Mouse (Mus musculus) kidney, postnatal 0 days (tissue): ENCODE measurements around the gene Col4a2. TPM values are rescaled to one million over a fixed set of nuclear protein-coding genes. Genes with fewer than 3 reads are reported as not detected.

Source experiments
- ATAC-seq: fragments of 200-750 bp; cut with Nextera tagmentation; replicated peaks from 2 replicates; pipeline ENCODE4 v1.8.0; 2017; ENCODE audit warnings: low read depth, moderate number of reproducible peaks, moderate TSS enrichment, moderate library complexity; ENCODE audit not compliant: low FRiP score
- DNase-seq: peaks from one replicate; pipeline ENCODE4 v3.0.0-alpha.2; 2016; ENCODE audit warnings: low spot score
- H3K27ac ChIP-seq: fragments of 300-500 bp; sonication (generic); 2 replicates; pipeline ENCODE4 v1.5.1; 2014; ENCODE audit warnings: mild to moderate bottlenecking
- H3K27me3 ChIP-seq: fragments of 300-500 bp; sonication (generic); 2 replicates; pipeline ENCODE4 v1.6.1; 2014; ENCODE audit warnings: low read length, mixed read lengths; ENCODE audit not compliant: insufficient read depth
- H3K36me3 ChIP-seq: fragments of 300-500 bp; sonication (generic); 2 replicates; pipeline ENCODE4 v1.6.1; 2014; ENCODE audit warnings: low read length, mixed read lengths; ENCODE audit not compliant: insufficient read depth
- H3K4me1 ChIP-seq: fragments of 300-500 bp; sonication (generic); replicated peaks from 2 replicates; pipeline ENCODE4 v1.6.1; 2014; ENCODE audit warnings: antibody characterized with exemption, low read length, mixed read lengths; ENCODE audit not compliant: insufficient read depth
- H3K4me2 ChIP-seq: fragments of 300-500 bp; sonication (generic); 2 replicates; pipeline ENCODE4 v1.6.1; 2014; ENCODE audit warnings: mild to moderate bottlenecking, low read length, moderate library complexity, mixed read lengths
- H3K4me3 ChIP-seq: fragments of 300-500 bp; sonication (generic); replicated peaks from 2 replicates; pipeline ENCODE4 v1.5.1; 2014; ENCODE audit warnings: low read depth, low read length
- H3K9ac ChIP-seq: fragments of 300-500 bp; sonication (generic); 2 replicates; pipeline ENCODE4 v1.6.1; 2014; ENCODE audit warnings: low read depth, low read length
- H3K9me3 ChIP-seq: fragments of 300-500 bp; sonication (generic); replicated peaks from 2 replicates; pipeline ENCODE4 v1.6.1; 2016; ENCODE audit warnings: low read length, inconsistent platforms, mixed read lengths
- CTCF ChIP-seq: IDR thresholded peaks from 2 replicates; pipeline ENCODE4 v1.5.1; 2016; ENCODE audit warnings: antibody characterized with exemption, low read depth, mild to moderate bottlenecking, moderate library complexity
- WGBS: fragments of 180-500 bp; shearing (Covaris S2); extraction: QIAGEN DNeasy Blood & Tissue Kit; methylation state at CpG from one replicate; pipeline ENCODE4 v1.1.7; 2014; 5-methylcytosine and 5-hydroxymethylcytosine counted together
- polyA plus RNA-seq: library from polyadenylated mRNA; unstranded; fragments of >200 nt; fragmentation: Nextera tagmentation; extraction: Ambion mirVana; gene quantifications from 2 replicates; pipeline ENCODE4 v1.2.1, GENCODE M21; 2015

Gene Col4a2
- polyA plus RNA-seq, 1 experiment from 2014 or later, result 140 TPM

- Histone ChIP-seq H3K27me3 (no peaks in the 10 kb centered on the region), H3K4me3 (no peak overlapping the region), H3K36me3 (0 out of 2 replicates have a peak, but pooled peaks cover 14% of the 10 kb centered on the region), H3K27ac (no peak overlapping the region), H3K4me2 (no peak overlapping the region), H3K9me3 (no peaks in the 10 kb centered on the region), H3K4me1 (peaks cover 12% of the 10 kb centered on the region), H3K9ac (no peak overlapping the region)
- TF ChIP-seq CTCF, result no peak
- DNase-seq (no peak), ATAC-seq (no peak)
- WGBS, result 83% methylated on average over 8 of the region's 8 CpGs
These were observed 59.5 kb downstream of the Col4a2 start for GRCm38 (mm10) chr8:11372080-11372479.

DNA sequence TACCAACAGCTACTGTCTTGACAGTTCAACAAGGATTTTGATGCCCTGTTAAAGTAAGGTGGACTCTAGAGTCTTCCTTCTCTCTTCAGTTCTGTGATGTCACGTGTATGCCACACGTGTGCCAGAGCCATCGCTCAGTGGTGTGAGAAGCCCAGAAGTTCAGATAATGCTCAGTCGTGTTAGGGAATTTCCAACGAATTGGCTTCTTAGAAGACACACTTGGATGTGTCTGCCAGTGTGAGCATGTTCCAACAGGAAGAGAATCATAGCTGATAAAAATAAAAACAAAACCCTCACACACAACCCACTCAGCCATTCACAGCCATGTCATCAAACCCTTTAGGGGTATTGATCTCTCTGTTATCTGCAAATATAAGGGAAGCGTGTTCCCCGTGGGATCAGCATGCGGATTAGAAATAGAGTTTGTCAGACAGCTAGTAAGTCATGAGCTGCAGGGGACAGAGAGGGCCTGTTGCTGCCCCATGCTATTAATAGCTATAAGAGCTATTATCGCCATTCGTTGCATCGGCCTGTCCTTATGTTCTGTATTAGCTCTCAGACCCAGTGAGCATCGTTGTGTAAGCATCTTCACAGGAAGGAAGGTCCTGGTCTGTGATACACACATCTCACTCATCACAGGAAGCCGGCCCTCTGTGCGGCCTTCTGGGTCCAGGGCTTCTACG, 61.2 kb downstream of the Col4a2 start:
- no peak overlapping the region for H3K27ac ChIP-seq
- peaks cover 22% of the 10 kb centered on the region for H3K4me1 ChIP-seq
- H3K27me3 ChIP-seq, result no peaks in the 10 kb centered on the region
- TF ChIP-seq CTCF, result no peak
- 91% methylated on average over 15 of the region's 15 CpGs for WGBS
- no peak for ATAC-seq
- no peak overlapping the region for H3K9ac ChIP-seq
- no peaks in the 10 kb centered on the region for H3K9me3 ChIP-seq
- 0 out of 2 replicates have a peak, but pooled peaks cover 13% of the 10 kb centered on the region for H3K36me3 ChIP-seq
- no peak overlapping the region for H3K4me2 ChIP-seq
- DNase-seq, result no peak
- H3K4me3 ChIP-seq, result no peak overlapping the region

DNA sequence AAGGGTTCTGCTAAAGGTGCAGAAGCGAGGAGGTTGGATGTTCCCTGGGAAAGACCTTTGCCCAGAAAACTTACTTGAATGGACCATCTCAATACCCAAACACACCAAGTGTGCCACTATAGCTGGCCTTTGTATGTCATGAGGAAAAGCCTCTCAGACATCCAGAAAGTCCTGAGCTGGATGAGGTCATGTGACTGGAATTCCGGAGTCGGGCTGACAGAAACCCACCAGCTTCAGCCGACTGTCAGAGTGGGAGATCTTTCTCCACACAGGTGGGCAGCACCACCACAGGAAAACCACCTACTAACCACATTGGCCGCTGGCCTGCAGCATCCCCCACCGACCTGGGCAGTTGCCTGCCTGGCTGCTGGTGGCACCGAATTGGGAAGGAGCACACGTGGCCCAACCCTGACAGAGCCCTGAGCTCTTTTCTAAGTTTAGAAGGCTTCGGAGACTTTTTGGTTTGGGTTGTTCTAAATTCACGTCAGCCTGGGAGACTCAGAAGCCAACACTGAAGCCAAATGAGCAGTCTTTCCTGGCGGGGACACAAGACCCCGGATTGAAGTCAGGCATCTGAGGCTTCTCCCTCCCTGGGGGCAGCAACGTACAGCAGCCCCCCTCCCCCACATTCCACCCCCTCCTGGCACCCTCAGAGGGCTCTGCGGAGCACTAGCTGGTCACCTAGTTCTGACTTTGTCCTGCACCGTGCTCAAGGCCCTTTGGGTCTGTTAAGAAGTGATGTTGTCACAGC, 61.9 kb downstream of the Col4a2 start:
- Histone ChIP-seq H3K27ac (no peak overlapping the region), H3K9me3 (no peaks in the 10 kb centered on the region), H3K9ac (no peak overlapping the region), H3K4me2 (no peak overlapping the region), H3K27me3 (no peaks in the 10 kb centered on the region), H3K36me3 (0 out of 2 replicates have a peak, but pooled peaks cover 12% of the 10 kb centered on the region), H3K4me1 (peaks cover 20% of the 10 kb centered on the region; the same call in 1 of the 2 replicates), H3K4me3 (no peak overlapping the region)
- no peak for TF ChIP-seq CTCF
- ATAC-seq (no peak), DNase-seq (no peak)
- 85% methylated on average over 15 of the region's 15 CpGs for WGBS

DNA sequence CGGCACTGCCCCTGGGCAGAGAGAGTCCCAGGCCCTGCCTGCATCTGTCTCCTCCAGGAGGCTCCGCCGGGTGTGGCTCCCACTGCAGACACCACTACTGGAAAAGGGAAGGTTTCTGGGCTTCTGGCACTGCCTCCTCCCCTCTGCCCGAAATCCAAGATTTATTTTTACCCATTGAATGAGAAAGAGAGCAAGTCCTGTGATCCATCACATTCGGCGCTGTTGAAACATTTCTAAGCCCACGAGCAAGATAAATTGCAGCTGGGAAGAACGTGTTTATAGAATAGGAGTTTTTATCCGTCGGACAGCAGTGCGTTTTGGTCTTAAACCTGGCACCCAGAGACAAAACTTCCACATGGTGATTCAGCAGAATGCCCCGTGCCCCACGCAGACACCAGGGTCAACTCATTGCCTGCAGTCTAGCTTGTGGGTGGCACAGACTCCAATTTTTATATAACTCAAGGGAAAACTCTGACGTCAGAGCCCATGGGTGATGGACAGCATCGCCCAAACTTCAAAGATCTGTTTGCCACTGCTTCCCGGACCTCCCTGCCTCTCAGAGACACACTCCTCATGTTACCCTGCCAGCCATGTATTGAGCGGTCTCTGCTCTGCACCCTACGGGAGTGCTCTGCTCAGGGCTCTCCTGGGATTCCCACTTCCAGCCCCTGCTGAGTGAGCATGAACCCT, 63.3 kb downstream of the Col4a2 start:
- WGBS, result 39% methylated on average over 18 of the region's 18 CpGs
- H3K4me1 ChIP-seq, result peaks cover 20% of the 10 kb centered on the region; the same call in 1 of the 2 replicates
- DNase-seq (peak; percentile 74), ATAC-seq (no peak; the same call in 1 of the 2 replicates)
- no peak overlapping the region for H3K27ac ChIP-seq
- no peaks in the 10 kb centered on the region for H3K27me3 ChIP-seq
- H3K36me3 ChIP-seq, result 0 out of 2 replicates have a peak, but pooled peaks cover 7% of the 10 kb centered on the region
- H3K4me2 ChIP-seq, result no peak overlapping the region
- H3K9me3 ChIP-seq, result no peaks in the 10 kb centered on the region
- no peak overlapping the region for H3K9ac ChIP-seq
- TF ChIP-seq CTCF, result no peak
- H3K4me3 ChIP-seq, result no peak overlapping the region

GRCm38 (mm10) chr8:11377391-11378210, 65.0 kb downstream of the Col4a2 start:
- Histone ChIP-seq H3K36me3 (0 out of 2 replicates have a peak, but pooled peaks cover 7% of the 10 kb centered on the region), H3K4me2 (no peak overlapping the region), H3K9me3 (no peaks in the 10 kb centered on the region), H3K27me3 (no peaks in the 10 kb centered on the region), H3K4me1 (peaks cover 35% of the 10 kb centered on the region; the same call in 1 of the 2 replicates), H3K9ac (no peak overlapping the region), H3K4me3 (no peak overlapping the region), H3K27ac (no peak overlapping the region)
- 81% methylated on average over 16 of the region's 16 CpGs for WGBS
- DNase-seq (no peak), ATAC-seq (no peak)
- no peak for TF ChIP-seq CTCF
